Mouse (Mus musculus) 416B (cell line): ENCODE results near the gene Lce6a.

Source experiments
- DNase-seq: peaks from one replicate; pipeline ENCODE4 v3.0.0; 2011; ENCODE audit warnings: low read depth

The Lce6a gene

DNA sequence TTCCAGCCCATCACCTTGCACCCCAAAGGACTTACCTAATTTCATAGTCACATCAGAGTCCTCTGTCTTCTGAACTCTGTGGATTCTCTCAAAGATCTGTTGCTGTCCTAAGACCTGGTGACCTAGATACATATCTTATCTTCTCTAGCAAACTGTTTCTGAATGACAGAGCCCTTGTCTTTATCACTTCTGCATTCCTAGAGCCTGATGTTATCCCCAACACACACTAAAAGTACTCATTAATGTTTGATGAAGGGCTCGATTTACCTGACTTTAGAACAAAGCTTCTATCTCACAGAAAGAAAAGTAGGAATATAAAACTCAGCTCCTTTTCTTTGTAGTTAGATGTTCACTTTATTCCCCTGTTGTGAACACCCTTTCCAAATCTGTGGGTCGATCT lies at the start of gene Lce6a:
TSS of gene Lce6a (minus strand) at position 101 of the 400 bp plus-strand sequence.
- no peak for DNase-seq

DNA sequence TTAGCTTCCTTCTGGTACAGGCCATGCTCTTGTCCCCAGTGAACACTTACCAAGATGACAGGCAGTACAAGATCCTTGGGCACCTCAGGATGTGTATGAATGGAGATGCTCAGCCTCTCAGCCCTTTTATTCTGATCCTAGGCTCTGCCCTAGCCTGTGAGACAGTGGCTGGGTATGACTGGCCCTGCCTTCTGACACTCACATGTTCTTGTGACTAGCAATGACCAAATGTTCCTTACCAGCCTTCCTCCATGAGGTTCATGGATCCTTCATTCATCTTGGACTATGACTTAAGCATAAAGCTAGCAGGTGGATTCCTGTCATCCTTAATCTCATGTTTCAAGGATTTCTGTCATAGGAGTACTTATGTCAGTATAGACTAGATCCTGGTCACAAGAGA lies 48.8 kb upstream of the Lce6a start, which contains the start of gene Lce1a2:
TSS of gene Lce1a2 (minus strand) at position 101 of the 400 bp plus-strand sequence.
- DNase-seq: no peak

DNA sequence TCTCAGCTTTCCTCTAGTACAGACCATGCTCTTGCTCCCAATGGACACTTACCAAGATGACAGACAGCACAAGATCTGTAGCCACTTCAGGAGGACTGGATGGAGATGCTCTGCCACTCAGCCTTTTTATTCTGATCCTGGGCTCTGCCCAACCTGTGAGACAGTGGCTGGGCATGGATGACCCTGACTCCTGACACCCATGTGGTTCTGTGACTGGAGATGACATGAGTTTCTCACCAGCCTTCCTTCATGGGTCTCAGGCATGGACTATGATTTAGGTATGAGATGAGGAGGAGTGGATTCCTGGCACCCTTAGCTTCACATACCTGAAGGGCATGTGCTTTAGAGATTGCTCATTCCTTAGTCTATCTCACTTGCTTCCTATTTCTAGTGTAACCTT lies 35.4 kb upstream of the Lce6a start, which contains the start of gene Lce1b:
TSS of gene Lce1b (minus strand) at position 101 of the 400 bp plus-strand sequence.
- DNase-seq: no peak

DNA sequence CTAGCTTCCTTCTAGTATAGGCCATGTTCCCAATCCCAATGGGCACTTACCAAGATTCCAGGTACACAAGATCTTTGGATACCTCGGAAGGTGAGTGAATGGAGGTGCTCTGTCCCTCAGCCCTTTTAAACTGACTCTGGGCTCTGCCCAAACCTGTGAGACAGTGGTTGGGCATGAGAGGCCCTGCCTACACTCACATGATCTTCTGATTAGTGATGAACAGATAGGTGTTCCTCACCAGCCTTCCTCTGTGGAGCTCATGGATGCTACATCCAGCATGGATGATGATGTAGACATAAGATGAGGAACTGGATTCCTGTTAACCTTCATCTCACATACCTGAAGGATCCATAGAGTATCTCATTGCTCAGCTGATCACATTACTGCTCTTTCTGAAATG lies 26.7 kb upstream of the Lce6a start, which contains the start of gene Lce1a1:
TSS of gene Lce1a1 (minus strand) at position 101 of the 400 bp plus-strand sequence.
- no peak for DNase-seq

DNA sequence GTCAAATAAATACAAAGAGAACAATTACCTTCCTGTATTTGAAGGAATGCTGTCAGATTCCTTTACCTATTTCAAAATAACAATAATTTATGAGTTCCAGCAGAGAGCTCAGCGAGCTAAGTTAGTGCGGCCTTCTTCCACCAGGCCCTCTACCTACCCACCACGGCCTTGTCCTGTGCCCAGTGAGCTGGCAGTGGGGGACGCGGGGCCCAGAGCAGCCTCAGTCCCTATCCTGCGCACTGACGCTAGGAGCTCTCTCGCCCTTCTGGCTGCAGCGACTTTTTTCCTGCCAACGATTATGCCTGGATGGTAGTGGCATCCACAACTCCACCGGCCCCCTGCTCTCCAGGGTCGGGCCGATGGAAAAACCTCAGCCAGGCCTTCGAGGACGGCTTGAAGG lies 18.4 kb upstream of the Lce6a start:
- no peak for DNase-seq

DNA sequence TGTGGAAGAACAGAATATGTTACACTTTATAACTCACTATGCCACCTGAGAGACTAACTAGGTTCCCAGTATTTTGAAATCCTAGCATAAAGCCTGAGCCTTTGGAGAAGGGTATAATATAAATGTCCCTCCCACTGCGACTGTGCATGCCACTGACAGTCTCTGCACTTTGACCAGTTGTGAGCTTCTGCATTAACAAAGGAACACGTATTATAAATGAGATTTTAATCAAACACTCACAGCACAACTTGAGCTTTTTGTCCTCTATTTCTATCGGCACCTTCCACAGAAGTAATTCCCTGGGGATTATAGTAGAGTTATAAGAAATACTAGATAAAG lies 17.2 kb upstream of the Lce6a start:
- no peak for DNase-seq

DNA sequence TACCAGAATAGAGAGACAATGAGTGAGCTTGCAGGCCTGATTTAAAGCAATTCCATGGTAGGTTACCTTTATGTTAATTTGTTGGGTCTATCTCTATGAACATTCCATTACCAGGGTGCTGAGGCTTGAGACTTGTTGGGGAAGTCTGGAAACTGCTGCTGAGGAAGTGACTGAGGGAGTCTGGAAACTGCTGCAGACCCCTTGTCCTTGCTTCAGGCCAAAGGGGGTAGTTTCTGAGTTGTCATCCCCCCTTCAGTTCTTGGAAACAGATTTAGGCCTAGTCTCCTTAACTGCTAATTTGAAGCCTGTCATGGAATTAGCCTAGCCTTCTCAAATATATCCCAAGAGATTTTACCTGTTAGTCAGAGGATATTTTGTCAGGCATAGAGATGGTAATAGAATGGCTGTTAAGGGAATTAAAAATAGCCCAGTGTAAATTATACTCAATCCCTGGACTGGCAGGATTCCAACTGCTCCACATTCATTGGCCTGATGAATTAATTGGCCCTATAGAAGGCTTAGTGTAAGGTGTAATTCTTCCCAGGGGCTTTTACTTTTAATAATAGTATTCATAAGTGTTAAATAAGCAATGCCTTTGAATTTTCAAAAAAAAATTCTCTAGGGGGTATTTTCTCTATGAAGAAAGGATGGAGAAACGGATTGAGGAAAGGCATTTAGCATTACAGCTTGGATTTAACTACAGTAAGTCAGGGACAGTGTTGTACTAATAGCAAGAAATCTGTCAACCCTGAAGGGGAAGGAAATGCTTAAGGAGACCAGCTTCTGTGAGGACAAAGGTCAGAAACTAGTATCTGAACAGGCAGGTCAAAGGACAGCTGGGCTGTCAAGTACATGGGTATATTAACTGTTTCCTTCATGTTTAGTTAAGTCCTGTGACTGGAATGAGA lies 16.5 kb upstream of the Lce6a start:
- no peak for DNase-seq

DNA sequence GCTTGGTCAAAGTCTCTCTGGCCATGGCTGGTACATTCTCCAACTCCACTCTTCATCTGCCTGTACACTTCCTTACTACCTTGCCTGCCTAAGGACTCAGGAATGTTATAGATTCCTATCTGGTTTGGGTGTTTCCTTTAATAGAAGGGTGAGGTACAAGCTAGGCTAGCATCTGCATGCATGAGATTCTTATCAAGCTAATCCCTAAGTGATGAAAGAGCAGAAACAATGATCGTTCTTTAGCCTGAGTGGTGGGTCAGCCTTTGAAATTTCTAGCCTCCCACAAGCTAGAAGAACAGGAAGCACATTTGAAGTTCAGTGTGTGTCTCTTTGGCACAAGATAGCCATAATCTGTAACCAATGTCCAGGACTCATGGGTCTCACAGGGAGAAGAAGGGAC lies 11.7 kb downstream of the Lce6a start:
- no peak for DNase-seq

DNA sequence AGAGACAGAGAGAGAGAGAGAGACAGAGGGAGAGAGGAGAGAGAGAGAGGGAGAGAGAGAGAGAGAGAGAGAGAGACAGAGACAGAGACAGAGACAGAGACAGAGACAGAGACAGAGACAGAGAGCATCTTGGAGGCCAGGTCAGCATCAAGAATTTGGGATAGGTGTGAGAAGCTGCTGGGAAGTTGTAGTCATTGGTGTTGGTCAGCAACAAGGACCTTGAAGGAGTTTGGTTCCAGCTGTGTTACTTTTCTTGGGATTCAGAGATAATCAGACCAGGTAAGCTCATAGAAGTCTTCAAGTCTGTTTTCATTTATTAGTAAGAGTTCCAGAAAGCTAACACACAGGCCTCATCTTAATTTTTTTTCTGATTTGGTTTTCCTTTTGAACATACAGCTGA lies 14.1 kb downstream of the Lce6a start, which contains the start of gene 2210017I01Rik:
TSS of gene 2210017I01Rik (minus strand) at position 101 of the 400 bp plus-strand sequence.
- DNase-seq: no peak

DNA sequence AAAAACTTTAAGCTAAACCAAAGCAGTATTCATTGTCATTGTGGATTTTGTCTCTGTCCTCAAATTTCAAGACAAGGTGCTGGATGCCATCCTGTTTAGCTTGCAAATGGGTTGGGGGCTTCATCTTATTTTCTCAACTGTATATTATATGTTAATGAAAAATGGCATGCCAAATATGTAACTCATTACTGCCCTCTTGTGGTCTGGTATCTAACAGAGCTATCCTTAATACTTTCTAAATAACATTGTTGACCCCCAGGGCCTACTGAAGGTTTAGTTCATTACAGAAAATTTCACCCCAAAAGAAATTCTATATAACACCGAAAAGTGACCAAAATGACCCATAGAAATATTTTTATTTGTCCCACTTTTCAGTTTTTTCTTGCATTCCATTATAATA lies 19.3 kb downstream of the Lce6a start:
- peak; percentile 45 for DNase-seq

DNA sequence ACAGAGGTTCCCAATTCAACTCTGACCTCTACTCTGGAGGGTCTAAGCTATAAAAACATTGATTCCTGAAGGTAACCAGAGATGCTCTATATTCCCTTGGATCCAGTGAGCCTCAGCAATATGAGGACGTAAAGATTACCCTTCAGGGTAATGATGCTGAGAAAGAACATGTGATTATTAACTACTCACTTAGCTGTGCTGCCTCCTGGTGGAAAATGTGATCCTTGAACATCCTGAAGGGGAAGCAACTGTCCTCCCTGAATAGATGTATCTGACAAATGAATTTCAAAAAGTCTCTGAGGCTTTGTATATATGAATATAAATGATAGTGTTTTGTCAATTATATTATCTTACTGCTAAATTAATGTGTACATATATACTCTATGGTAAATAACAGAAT lies 21.0 kb downstream of the Lce6a start:
- DNase-seq: peak; percentile 17

DNA sequence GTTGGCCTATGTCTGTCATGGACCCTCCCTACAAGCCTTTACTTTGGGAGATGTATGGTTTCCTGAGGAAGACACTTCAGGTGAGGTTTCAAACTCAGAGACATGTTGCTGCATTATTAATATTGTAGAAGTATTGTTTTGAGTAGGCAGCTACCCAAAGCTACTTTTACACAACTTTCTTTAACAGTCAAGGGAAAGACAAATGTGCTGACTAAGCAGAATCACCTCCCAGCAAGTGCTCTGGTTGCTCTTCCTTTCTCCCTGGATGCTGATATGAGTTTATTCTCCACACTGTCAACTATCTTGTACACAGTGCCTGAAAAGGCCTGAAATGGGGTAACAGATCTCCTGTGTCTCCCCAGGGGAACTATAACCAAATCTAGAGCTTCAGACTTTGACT lies 21.5 kb downstream of the Lce6a start:
- DNase-seq: no peak

DNA sequence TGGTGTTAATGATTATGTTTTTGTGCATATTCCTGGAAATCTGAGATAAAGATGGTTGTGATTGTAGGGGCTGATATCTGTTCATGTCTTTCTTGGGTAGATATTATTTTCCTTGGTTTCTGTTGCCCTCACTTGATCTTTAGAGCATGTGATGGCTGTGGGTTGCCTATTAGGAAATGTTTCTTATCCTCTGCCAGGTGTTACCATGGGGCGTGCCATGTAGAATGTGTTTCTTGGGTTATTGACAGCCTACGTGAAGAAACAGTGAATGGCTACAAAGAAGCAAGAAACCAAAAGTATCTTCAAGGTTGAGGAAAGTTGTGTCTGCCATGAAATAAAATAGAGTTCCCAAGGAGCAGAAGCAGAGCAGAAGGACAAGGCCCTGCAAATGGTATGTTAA lies 23.0 kb downstream of the Lce6a start:
- DNase-seq: no peak

DNA sequence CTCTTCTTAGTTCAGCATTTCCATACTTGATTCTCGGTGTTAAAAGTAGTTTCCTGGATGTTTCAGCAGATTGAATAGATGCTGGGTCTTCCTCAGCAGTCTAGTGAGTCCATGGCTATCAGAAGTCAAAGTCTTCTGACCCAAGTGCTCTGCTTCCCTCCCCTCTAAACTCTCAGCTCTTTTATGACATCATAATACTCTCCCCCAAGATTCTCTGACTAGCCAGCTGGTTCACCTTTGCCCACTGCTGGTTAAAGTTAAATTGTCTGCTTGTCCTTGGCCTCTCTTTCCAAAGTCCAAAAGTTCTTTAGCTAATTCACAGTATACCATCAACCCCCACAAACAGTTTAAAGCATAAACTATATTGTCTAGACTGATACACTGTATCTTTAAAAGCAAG lies 32.6 kb downstream of the Lce6a start, which contains the start of gene Smcp:
TSS of gene Smcp (minus strand) at position 140 of the 400 bp plus-strand sequence.
- DNase-seq: no peak

DNA sequence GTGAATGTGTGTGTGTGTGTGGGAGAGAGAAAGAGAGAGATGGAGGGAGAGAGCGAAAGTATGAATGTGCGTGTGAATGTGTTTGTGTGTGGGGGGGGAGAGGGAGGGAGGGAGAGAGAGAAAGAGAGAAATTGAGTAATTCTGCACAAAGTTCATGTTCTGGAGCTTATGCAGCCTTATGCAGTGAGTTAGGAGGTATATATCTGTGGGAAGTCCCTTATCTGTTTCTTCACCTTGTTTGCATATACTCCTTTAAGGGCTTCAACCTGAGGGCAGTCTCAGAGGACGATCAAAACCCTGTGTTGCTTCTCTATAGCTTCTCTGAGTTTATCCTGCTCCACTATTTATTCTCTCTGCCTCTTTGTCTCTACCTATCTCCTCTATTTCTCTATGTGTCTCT lies 34.3 kb downstream of the Lce6a start:
- DNase-seq: no peak

DNA sequence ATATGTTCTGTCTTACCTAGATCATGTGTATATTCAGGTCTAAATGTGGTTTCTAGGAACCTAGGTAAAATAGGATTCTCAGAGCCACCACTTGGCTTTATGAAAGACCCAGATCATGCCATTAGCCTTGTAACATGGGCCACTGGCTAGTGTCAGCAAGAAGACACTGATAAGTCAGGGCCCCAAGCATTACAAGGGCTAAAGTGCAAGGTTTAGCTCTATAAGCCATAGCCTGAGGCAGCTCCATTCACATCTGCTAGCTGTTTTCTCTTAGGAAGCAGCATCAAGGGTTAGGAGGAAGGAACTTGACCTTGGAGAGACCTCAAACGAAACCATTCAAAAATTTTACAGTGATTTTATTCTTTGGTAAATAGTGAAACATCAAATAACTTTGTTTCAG lies 36.4 kb downstream of the Lce6a start:
- DNase-seq: no peak

DNA sequence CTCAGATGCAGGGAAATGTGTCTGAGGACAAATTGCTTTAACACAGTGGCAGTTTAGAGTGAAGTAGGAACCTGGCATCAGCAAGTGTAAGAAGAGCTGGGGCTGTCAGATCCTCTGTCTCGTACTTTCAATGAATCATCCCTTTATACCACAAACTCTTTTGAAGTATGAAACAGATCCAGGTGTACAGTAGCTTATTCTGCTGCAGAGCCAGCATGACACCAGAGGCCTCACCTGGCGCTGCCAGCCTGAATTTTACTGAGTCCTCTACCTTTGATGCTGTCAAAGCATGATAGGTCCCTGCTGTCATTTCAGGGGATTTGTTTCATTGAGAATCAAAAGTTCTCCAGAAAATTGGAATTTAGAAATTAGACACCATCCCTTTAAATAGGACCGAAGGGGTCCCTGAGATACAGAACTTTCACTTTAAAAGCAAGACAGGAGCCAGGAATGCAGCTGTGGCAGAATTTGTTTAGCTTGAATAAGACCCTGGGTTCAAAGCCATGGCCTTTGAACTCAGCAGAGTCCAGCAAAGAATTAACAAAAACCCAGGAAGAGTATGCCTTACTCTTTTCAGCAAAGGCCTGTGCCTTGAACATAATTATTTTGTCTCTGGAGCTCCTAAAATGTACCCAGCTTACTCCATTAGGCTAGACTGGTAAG lies 38.2 kb downstream of the Lce6a start:
- DNase-seq: no peak

DNA sequence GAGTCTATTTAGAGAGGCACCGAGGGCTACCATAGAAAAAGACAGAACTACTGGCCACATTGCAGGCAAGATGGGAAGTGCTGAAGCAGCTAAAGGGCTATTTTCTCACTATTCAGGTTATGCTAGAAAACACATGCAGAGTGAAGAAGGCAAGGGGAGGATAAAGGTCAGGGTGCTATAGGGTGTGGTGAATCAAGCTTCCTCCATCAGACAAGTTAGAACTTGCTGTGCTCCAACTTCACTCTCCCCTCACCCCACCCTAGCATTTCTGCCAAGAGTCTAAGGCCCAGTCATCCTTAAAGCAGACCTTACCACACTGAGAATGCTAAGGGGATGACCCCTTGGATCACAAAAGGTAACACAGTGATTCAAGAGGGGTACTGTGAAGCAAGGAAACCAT lies 42.0 kb downstream of the Lce6a start:
- no peak for DNase-seq

DNA sequence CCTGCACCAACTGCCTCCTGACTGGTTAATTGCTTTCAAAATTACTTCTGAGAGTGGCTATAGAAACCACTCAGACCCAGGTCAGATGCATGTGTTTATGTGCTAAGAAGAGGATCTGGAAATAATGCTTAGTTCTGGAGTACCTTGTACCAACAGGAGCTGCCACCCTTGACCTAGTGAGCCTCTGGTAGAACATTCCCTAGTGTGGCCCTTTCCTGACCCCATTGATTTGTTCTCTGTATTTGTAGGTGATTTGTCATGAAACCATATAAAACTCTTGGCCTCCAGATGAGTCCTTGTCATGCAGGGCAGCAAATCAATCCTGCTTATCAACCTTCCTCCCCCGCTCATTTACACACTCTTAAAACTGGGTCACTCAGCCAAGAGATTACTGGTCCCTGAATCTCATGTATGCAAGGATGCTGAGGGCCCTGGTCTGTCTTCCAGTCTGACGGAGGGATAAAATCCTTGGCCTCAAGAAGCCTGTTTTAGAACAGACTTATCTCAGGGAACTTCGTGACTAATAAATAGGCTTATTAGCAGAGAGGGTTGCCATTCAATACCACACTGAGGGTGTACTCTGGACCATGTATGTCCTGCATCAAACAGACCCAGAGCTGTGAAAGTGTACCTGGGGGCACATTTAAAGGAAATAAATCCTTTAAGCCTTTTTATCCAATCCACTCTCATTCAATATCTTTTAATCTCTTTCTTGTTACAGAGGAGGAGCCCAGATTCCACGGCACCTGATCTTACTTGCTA lies 42.6 kb downstream of the Lce6a start:
- DNase-seq: no peak

DNA sequence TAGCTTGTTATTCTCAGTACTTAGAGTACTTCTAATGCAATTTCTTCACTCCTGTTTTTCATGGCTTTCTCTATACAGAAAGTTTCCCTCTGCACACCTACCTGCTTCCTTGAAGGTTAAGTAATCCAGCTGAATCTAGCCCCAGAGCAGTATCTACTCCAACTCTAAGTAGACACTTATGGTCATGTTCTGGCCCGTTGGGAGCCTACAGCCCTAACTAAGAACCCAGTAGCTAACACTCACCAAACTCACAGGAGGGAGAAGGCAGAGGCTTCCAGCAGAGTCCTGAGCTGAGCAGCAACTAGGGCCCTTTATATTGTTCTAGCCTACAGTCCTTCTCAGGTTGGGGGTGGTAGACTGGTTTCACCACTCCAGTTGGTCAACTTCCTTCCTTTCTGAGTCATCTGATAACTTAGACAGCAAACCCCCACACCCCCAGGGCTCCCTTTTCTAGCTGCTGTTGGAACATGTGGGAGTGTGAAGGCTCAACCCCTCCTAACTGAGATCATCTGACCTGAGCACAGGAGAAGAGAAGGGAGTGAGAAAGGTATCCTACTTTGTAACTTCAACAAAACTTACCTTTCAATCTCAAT lies 47.9 kb downstream of the Lce6a start, which contains the start of gene Ivl:
TSS of gene Ivl (minus strand) at position 287 of the 593 bp plus-strand sequence.
- DNase-seq: peak; percentile 82

DNA sequence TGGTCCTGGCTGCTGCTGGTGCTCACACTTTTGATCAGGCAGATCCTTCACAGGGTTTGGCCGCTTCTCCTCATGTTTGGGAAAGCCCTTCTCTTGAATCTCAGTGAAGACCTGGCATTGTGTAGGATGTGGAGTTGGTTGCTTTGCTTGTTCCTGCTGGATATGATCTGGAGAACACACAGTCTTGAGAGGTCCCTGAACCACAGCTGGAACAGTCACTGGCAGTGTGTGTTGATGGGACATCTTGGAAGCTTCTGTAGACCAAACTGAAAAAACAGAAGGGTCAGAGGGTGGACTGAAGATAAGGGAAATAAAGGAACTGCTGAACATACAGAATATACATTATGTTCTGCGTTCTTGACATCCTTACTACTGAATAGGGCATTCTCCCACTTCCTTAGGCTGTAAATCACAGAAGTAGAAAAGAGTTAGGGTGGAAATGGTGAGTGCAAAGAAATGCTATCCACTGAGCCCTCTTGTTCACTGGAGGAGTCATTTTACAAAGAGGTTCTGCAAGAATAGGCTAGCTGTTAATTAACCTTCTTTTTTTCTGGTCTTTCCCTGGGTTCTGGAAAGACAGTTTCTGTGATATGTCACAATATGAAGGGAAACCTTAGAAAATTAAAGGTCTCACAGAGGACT lies 48.8 kb downstream of the Lce6a start:
- DNase-seq: no peak
